Comparison of ENCODE assay signal across 9 mouse cellular contexts in the genomic region with DNA sequence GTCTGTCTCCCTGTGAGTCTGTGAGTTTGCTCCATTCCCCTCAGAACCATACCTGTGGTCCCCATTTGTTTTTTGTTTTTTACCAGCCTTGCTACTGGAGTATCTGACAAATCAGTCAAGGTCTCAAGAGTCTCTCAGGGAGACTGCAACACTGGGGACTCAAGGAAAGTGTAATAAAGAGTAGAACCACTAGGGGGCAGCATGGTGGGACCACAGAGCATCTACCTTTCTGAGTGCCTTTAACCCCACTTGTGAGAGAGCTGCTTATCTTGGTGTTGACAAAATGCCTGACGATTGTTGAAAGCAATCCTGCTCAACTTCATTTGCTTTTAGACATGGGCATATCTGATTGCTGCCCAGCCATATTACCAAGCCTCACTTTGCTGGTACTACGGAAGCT. TPM values are rescaled to one million over a fixed set of nuclear protein-coding genes. Genes with fewer than 3 reads are reported as not detected.
A peak's percentile ranks its signal among the peaks of the same experiment; 100 is the strongest.
DNase-seq lines count a peak whose midpoint lies in the region; ATAC-seq lines count a peak whose summit lies in the region.
"Had no signal": no experiment of that assay in that cellular context is flagged by ENCODE, and none has a peak within 500 bp of the region (broad histone marks: within the 10 kb centered on the region; RNA-seq: fewer than 3 reads in every experiment).

No protein-coding gene starts in this region.

- no peak for DNase-seq in frontal cortex, postnatal 14 days (ENCODE audit: low spot score in 2 of 2)
- DNase-seq in right cerebral cortex, adult 2 months (ENCODE audit: low spot score in 2 of 2), result peak; percentile 29 to 32
- no peak for DNase-seq in right cerebral cortex, postnatal 36 days (ENCODE audit: low spot score in 2 of 2)
- DNase-seq in cerebellum, postnatal 10 days, result peak; percentile 42 to 74
- peak; percentile 63 for DNase-seq in kidney, adult 9 months
- no peak for DNase-seq in ovary, adult 18-20 months (ENCODE audit: low spot score)

- peak; percentile 67; the same call in 1 of the 2 replicates for ATAC-seq in frontal cortex, adult (ENCODE audit: low TSS enrichment)
- peak; percentile 88 for ATAC-seq in megakaryocyte-erythroid progenitor cell, adult 5-6 weeks (replicated peaks; ENCODE audit: low FRiP score, low TSS enrichment, poor library complexity, severe bottlenecking)

RNA-seq across cellular contexts. Expression of gene Cpb2, which starts 12.3 kb away (rescaled TPM):
- not detected in 2 replicates for total RNA-seq in megakaryocyte-erythroid progenitor cell, adult 5-6 weeks (2014; fragmentation: Nextera tagmentation)
- not detected in 2 replicates for total RNA-seq in megakaryocyte-erythroid progenitor cell, adult 5-6 weeks (2017)
- total RNA-seq: adrenal gland, adult 18-20 months had no signal

RNA-seq across cellular contexts. Expression of gene Zc3h13, which starts 54.3 kb away (rescaled TPM):
- 28.2 and 28.7 TPM in 2 replicates for total RNA-seq in megakaryocyte-erythroid progenitor cell, adult 5-6 weeks (2014; fragmentation: Nextera tagmentation)
- 34.0 and 41.2 TPM in 2 replicates for total RNA-seq in megakaryocyte-erythroid progenitor cell, adult 5-6 weeks (2017)

Comparison
In these comparisons a context has a peak if more than half of its experiments do, and no peak if none do; other contexts are left out.
1. DNase-seq: peak in right cerebral cortex, adult 2 months (2 of 2), cerebellum, postnatal 10 days (2 of 2) and kidney, adult 9 months (single experiment); none in frontal cortex, postnatal 14 days (0 of 2), right cerebral cortex, postnatal 36 days (0 of 2) and ovary, adult 18-20 months (single experiment).